Mouse (Mus musculus) gastrocnemius, adult 18-20 months (tissue): Measurements from ENCODE around the gene Vsig8. TPM values are rescaled to one million over a fixed set of nuclear protein-coding genes. Genes with fewer than 3 reads are reported as not detected.

Experiments used
- DNase-seq: peaks from one replicate; pipeline ENCODE4 v3.0.0; 2021; ENCODE audit warnings: low spot score
- total RNA-seq, 2 experiments: library from RNA; stranded (reverse); gene quantifications; 2 replicates each; pipeline ENCODE4 v1.2.3; 2021

Gene Vsig8
- total RNA-seq, 2 experiments from 2014 or later = not detected

DNA sequence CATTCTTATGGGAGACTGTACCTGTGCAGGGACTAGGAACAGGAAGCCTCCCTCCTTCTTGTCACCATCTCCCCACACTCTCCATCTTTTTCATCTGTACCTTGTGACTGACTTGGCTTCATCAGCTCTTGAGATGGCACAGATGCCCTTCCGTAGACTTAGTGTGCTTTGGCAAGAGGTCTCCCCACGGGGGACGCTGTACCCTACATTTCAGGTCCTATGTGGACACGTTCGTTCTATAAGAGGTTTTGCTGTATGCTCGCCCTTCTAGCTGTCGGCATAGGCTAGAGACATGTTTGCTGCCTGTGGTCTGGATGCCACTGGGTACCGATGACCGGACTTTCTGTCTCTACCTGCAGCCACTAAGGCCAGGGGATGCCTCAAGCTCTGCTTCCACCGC, 28.3 kb upstream of the Vsig8 start:
- DNase-seq = no peak

DNA sequence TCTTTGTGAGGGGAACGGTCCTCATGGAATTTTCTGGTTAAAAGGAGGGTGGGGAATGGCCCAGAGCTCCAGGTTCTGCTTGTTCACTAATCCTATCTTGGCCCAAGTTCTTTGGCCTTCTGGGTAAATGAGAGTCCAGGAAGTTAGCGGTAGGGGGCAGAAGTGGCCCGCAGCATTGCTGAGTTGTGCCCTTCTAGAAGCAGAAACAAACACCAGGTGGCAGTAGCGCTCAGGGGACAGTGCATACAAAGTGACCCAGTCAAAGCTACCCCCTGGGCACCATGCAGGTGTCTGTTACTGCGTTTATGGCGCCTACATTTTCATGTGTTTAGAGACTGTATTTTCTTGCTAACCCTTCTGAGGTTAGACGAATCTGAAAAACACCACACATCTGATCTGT, 27.0 kb upstream of the Vsig8 start:
- DNase-seq = peak; percentile 90

DNA sequence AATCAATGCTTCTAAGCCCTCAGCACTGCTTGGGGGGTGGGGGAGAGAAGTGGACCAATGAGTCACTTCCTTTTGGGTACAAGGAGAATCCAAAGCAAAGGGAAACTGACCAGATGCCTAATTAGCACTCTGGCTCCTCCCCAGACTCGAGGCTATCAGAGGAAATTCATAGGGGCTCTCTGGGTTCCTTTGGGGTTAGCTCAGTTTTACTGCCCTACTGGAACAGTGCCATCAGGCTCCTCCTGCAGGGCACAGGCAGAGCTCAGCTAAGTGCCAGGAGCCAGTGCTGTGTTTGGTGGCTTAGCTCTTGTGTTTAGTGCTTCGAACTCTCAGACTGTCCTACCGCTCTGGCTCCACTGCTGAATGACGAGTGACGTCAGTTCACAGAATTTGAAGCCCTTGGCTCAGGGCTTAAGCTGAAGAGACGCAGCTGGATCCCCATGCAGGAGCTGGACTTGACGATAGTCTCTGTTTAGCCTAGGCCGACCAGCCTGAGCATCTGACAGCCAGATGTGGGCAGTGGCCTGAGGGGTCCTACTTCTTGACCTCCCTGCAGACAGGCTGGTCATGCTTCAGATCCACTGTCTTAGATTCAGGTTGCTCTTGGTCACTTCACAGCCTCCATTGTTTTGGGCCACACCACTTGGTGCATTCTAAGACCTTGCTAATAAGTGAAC, 25.1 kb upstream of the Vsig8 start:
- DNase-seq = no peak

DNA sequence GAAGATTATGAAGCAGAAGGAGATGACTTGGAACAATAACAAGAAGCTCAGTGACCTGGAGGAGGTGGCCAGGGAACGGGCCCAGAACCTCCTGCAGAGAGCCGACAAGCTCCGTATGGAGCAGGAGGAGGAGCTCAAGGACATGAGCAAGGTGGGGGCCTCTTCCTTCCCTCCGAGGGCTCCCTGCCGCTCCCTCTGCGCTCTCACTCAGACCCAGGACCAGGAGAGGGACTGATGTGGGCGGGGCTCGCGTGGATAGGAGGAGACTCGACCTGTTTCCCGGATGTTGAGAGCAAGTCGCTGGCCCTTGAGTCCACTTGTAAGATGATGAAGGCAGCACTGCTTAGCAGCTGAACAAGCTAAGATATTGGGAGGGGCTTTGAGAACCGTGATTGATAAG, 23.2 kb upstream of the Vsig8 start:
- no peak for DNase-seq

DNA sequence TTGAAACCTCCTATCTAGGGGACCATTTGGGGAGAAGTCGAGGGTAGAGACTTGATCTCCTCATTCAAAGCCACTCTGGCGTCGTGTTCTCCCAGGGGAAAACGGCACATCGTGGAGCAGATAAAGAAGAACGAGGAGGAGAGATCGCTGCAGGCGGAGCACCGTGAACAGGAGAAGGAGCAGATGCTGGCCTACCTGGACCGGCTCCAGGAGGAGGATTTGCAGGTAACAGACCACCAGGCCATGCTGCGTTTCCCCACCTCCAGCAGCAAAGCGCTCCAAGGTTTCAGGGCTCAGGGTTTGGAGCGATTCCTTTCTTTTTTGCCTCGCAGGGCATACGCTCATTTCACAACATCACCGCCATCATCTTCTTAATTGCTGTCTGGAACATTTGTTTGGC, 20.6 kb upstream of the Vsig8 start:
- no peak for DNase-seq

GRCm38 (mm10) chr1:172539827-172540226, 15.9 kb upstream of the Vsig8 start:
- no peak for DNase-seq

GRCm38 (mm10) chr1:172540283-172540820, 15.4 kb upstream of the Vsig8 start:
- no peak for DNase-seq

- no peak for DNase-seq
Observed at GRCm38 (mm10) chr1:172546062-172546461, 9.7 kb upstream of the Vsig8 start.

DNA sequence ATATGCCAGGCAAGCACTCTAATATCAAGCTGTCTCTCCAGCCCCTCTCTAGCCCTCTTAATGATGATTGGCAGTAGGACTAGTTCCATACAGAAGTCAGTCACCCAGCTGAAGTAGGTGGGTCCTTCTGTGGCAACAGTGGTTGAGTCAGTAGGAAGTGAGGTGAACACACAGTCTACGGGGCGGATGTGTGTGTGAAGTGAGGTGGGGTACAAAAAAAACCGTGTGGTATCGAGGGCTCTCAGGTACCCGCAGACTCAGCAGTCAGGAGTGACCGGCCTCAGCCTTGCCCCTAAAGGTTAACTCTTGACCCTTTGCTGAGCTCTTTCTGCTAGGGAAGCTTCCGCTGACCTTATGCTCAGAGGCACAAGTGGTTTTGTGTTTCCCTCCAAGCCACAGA, 7.2 kb upstream of the Vsig8 start:
- DNase-seq = no peak

GRCm38 (mm10) chr1:172549314-172549713, 6.4 kb upstream of the Vsig8 start:
- no peak for DNase-seq

DNA sequence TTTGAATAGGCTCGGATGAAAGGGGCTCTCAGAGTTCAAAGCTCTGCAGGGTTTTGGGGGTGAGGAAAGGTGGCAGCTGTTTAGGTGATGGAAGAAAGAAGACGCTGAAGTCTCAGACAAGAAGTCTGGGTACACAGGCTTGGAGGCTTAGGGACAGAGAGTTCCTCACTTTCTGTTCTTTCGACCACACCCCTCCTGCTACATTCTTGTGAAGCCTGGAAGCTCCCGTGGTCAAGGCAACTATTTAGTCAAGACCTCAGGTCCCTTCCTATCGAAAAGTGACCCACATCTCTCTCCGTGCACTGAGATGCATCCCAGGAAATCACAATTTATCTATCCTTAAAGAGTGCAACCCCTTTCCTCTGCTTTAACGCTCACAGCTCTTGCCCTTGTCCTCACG, 6.0 kb upstream of the Vsig8 start:
- no peak for DNase-seq

DNA sequence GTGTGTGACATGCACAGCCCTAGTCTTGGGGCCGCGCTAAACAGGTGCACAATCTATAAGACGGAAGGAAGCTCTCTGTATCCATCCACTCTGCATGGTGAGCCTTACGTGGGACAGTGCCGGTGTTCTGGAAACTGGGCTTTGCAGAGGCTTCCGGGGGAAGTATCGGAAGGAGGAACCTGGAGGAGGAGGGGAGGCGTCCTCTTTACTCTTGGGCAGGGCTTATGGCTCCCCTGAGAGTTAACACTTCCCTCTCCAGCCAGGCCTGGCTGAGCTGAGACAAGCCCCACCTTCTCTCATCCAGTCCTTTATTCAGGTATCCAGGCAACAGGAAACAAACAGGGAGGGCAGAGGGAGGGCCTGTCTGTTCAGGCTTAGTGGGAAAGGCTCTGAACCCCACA, 5.2 kb upstream of the Vsig8 start:
- peak; percentile 26 for DNase-seq

- no peak for DNase-seq
Observed at GRCm38 (mm10) chr1:172551009-172551408, 4.7 kb upstream of the Vsig8 start.

DNA sequence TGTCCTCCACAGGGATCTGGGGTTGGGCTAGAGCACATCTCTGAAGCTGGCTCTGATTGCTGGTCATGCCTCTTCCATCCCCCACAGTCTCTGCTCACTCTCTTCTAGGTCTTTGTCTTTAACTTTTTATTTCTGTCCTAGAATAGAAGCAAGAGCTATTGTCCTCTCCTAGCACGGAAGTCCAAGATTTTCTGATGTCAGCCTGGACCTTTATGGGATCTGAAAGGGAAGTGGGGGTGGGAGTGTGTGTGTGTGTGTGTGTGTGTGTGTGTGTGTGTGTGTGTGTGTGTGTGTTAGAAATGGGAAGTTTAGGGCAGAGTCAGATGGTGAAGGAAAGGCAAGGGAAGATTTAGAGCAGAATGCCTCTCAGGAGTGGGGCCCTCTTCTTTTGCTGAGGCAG, 3.1 kb upstream of the Vsig8 start:
- DNase-seq = no peak

DNA sequence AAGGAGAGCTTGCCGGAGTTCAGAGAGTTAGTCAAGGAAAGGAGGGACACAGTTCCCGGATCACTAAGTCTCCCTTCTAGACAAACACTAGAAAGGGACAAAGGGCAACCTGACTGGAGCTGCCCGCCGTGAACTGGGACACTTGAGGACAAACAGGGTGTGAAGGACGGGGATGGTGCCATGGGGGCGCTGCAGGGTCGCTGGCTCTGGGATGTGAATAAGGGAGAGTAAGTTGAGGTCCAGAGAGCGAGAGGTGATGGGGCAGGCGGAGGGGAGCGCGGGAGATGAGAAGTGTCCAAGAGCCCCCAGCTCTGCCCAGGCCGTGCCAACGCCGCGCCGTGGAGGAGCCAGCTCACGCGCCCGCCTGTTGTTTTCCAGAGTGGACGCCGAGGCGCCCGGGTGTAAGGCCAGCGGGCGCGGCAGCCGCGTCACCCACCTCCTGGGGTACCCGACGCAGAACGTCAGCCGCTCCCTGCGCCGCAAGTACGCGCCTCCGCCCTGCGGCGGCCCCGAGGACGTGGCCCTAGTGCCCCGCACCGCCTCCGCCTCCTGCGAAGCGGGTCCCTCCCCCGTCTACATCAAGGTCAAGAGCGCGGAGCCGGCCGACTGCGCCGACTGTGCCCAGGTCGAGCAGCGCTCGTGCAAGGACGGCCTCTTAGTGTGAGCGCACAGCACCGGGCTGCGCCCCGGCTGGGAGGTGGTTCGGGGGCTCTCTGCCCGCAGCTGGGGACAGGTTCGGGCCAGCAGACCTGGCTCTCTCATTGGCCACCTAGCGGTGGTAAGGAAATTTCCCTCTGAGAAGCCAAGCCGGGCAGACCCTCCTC, 7.1 kb downstream of the Vsig8 start:
- DNase-seq = peak; percentile 39

GRCm38 (mm10) chr1:172563465-172563828, 7.7 kb downstream of the Vsig8 start:
- no peak for DNase-seq

DNA sequence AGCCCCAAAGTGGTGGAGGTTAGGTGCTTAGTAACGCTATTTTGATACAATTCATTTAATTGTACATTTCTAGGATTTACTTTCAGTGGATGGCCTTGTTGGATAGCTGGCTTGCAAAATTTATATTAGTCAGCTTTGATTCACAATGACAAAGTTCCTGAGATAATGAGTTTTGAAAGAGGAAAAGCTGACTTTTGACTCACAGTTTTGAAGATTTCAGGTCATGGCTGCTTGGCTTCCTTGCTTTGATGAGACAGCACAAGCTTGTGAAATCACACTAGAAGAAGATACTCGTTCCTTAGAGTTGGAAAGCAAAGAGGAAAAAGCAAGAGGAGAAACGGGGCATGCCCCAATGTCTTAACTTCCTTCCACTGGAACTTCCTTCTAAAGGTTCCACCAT, 10.4 kb downstream of the Vsig8 start:
- no peak for DNase-seq

DNA sequence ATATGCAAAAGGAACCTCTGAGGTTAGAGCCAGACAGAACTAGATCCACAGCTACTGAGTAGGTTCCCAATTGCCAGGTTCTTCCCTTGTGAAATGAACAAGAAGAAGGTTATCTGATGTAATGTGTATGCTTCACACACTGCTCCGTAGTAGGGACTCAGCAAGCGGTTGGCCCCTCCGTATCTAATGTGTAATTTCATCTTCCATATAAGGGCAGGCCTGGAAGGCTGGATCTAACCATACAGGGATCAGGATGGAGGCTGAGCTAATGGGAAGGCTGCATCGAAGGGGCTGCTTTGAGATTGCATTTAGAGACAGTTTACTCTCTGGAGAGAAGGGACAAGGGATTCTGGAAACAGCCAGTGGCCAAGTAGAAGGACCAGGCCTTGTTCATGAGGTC, 12.0 kb downstream of the Vsig8 start:
- no peak for DNase-seq

DNA sequence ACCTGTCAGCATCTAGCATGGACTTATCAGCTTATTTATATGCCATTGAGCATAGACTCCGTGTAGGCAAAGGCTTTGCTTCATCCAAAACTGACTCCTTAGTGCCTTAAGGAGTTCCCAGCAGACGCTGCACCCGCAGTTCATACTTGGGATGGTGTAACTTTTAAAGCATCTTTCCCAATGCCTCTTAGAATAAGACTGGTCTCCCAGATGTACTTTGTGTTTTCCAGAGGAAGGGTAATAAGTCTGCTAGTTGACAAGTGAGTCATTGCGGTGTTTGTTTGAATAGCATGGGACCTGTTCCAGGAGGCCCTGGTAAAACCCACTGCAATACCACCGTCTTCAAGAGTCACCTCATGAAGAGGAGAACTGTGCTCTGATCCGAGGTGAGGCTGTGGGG, 24.4 kb downstream of the Vsig8 start:
- no peak for DNase-seq

- DNase-seq = no peak
Observed at GRCm38 (mm10) chr1:172582436-172582835, 26.7 kb downstream of the Vsig8 start.

- DNase-seq = no peak
Observed at GRCm38 (mm10) chr1:172584271-172584670, 28.5 kb downstream of the Vsig8 start.

DNA sequence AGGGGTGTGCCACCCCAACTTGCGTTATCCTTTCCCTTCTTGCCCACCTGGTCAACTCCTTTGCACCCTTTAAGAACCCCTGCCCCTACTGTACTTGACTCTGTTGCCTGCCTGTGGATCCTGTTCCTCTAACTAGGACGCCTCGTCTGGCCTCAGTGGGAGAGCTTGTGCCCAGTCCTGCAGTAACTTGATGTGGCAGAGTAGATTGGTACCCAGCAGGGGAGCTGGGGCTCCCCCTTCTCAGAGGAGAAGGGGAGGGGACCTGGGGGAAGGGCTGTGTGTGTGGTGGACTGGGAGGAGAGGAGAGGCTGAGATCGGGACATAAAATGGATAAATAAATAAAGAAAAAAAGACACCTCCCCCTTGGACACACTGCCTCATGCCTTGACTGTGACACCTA, 29.3 kb downstream of the Vsig8 start:
- no peak for DNase-seq
